Mouse (Mus musculus) left cerebral cortex, postnatal 25 days (tissue): ENCODE results near the gene 4921504E06Rik. TPM values are rescaled to one million over a fixed set of nuclear protein-coding genes. Genes with fewer than 3 reads are reported as not detected.

Source experiments
- DNase-seq, 2 experiments: peaks; one replicate each; pipeline ENCODE4 v3.0.0; 2022; ENCODE audit warnings: low spot score in 2 of 2, mixed read lengths in 1 of 2
- intact Hi-C: fragments of 180-260 bp; cut with DNase I; formaldehyde crosslinking; loops from one replicate; pipeline ENCODE4 v1.15.1; 2025
- total RNA-seq, 2 experiments: library from RNA; stranded (reverse); gene quantifications; 2 replicates each; pipeline ENCODE4 v1.2.3; 2021

The 4921504E06Rik gene
- total RNA-seq, 2 experiments from 2014 or later: not detected

GRCm38 (mm10) chr2:19519768-19520167 is 33.9 kb downstream of the 4921504E06Rik start:
- intact Hi-C loops: loop anchor here (1.0 to 5.0 kb wide), 2 partner anchors 104 to 383 kb away; no protein-coding TSS in a partner anchor
- peak; percentile 76 to 79 for DNase-seq

GRCm38 (mm10) chr2:19517952-19518351 is 35.8 kb downstream of the 4921504E06Rik start:
- intact Hi-C loops: no loop called here
- no peak for DNase-seq

- intact Hi-C loops: no loop called here
- no peak for DNase-seq
Measured at GRCm38 (mm10) chr2:19512381-19512780, 41.3 kb downstream of the 4921504E06Rik start.

GRCm38 (mm10) chr2:19511032-19511431 is 42.7 kb downstream of the 4921504E06Rik start:
- DNase-seq: no peak
- intact Hi-C loops: no loop called here

GRCm38 (mm10) chr2:19505744-19506143 is 48.0 kb downstream of the 4921504E06Rik start:
- no peak for DNase-seq
- intact Hi-C loops: no loop called here

DNA sequence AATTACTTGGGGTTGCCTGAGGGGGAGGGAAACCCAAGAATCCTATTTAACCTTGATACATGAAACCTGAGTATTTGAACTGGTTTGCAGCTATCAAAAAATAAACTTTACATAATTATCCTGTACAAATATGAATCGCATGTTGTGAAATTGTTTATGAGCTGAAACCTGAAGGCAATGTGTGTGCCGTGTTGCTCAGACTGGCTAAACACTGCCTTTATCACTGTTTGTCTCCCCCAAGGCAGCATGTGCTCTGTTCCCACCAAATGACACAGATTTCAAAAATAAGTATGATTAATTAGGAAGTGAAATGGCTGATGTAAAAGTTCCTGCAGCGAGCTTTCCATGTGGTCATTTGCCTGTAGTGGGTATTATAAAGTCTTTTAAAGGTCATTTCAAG is 63.5 kb downstream of the 4921504E06Rik start:
- no peak for DNase-seq
- intact Hi-C loops: no loop called here

DNA sequence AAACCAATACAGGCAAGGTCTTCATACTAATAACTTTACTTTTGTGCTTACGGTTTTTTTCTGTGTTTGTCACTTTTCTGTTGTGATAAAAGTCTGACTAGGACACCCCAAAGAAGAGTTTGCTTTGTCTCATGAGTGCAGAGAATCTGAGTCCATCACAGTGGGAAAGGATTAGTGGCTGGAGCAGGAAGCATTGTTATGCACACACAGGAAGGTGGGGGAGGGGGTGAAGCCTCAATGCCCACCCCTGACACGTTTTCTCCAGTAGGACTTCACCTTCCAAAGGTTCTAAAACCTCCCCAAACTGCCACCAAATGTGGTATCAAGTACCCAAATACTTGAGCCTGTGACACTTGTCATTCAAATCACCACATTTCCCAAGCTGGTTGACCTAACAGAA is 91.8 kb downstream of the 4921504E06Rik start:
- intact Hi-C loops: no loop called here
- no peak for DNase-seq

- no peak for DNase-seq
- intact Hi-C loops: no loop called here
Measured at GRCm38 (mm10) chr2:19458785-19459184, 94.9 kb downstream of the 4921504E06Rik start.

DNA sequence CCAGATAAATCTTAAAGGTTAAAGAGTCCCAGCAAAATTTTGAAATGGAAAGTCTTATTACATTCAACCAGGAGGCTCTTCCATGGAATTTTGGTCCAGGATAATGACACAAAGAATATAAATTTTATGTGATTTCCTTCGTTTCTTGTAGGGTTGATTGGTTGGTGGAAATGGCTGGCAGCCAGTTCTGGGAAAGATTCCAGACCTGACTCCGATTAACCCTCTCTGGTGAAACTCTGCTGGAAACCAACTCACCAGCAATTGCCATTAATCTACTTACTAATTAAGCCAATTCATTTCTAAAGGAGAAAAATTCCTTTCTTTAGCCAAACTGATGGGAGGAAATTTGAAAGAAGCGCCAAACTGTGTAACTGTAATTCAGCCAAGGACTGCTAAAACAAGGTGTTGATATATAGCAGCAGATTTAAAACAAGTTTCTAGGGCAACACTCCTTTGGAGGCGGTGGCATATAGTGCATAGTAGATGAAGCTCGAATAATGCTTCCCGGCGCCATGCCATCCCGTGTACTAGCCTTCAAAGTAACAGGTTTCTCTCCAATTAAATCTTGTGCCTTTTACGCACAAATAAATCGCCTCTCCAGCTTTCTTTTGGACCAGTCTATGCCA is 97.7 kb downstream of the 4921504E06Rik start:
- DNase-seq: no peak
- intact Hi-C loops: no loop called here

- intact Hi-C loops: no loop called here
- DNase-seq: no peak
Measured at GRCm38 (mm10) chr2:19455228-19455627, 98.5 kb downstream of the 4921504E06Rik start.

DNA sequence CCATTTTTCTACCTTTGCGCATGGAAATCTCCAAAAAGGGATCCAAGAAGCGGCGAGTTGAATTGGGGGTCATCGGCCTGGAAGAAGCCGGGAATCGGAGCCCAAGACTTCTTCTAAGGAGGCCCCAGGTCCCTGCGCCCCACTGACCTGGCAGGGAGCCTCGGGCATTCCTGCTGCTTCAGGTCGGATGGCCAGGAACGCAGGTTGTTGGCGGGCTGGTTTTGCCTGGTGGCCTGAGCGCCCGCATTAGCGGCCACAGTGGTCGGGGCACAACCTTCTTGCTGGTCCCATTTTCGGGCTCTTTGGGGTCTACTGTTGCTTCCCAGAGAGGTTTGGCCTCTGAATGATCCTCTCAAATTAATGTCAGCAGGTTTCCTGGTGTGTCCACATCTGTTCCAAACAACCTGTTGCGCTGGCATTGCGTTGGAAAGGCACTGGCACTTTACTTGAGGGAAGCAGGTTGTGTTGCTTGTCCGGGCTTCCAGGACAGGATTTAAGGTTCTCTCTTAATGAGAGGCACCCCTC is 101.1 kb downstream of the 4921504E06Rik start:
- no peak for DNase-seq
- intact Hi-C loops: no loop called here

DNA sequence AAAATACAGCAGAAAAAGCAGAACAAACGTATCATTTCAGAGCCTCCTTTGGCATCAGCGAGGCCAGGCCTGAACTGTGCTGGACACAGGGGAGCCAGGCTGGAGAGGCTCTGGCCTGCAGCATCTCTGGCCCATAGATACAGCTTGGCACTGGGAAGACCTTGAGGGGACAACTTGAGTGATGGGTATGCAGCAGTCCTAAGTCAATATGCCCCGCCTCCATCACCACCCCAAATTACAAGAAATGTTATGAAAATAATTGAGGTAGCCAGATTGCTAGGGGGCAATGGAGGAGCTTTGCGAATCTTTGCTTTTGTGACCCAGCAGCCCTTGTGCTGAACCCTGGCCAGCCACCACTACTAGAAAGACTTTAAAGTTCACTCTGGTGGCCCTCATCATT is 104.4 kb downstream of the 4921504E06Rik start:
- intact Hi-C loops: no loop called here

GRCm38 (mm10) chr2:19448042-19448700 is 105.5 kb downstream of the 4921504E06Rik start:
- intact Hi-C loops: no loop called here
- no peak for DNase-seq

More for the DNA sequence above, 104.4 kb downstream of the 4921504E06Rik start:
- no peak for DNase-seq

DNA sequence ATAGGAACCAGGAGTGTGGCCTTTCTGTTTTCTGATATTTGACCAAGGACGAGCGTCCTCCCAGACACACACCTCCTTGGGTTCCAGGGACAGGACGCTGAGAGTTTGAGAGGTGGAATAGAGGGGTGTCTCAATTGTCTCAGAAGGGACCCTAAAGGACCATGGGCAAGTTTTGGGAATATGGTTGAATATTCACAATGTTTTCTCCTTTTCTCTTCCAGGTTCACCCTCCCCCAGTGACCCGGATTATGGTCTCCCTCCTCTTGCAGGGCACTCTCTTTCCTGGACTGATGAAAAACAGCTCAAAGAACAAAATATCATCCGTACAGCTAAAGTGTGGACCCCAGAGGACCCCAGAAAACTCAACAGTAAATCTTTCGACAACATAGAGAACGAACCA is 107.0 kb downstream of the 4921504E06Rik start:
- DNase-seq: no peak
- intact Hi-C loops: no loop called here

DNA sequence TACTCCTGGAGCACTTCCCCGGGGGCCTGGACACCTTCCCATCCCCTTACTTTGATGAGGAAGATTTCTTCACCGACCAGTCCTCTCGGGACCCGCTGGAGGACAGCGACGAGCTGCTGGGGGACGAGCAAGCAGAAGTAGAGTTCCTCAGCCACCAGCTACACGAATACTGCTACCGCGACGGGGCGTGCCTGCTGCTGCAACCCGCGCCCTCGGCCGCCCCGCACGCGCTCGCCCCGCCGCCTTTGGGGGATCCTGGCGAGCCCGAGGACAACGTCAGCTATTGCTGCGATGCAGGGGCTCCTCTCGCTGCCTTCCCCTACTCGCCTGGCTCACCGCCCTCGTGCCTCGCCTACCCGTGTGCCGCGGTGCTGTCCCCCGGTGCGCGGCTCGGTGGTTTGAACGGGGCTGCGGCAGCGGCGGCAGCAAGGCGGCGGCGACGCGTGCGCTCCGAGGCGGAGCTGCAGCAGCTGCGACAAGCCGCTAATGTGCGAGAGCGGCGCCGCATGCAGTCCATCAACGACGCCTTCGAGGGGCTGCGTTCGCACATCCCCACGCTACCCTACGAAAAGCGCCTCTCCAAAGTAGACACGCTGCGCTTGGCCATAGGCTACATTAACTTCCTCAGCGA is 107.7 kb downstream of the 4921504E06Rik start:
- intact Hi-C loops: no loop called here
- DNase-seq: no peak

GRCm38 (mm10) chr2:19444931-19445831 is 108.5 kb downstream of the 4921504E06Rik start, which contains the start of gene Ptf1a:
Ptf1a (plus strand) TSS chr2:19445663.
- intact Hi-C loops: no loop called here
- DNase-seq: no peak

GRCm38 (mm10) chr2:19444346-19444745 is 109.4 kb downstream of the 4921504E06Rik start:
- intact Hi-C loops: no loop called here

GRCm38 (mm10) chr2:19431614-19432323 is 121.9 kb downstream of the 4921504E06Rik start:
- intact Hi-C loops: no loop called here
- DNase-seq: no peak

More at GRCm38 (mm10) chr2:19444346-19444745, 109.4 kb downstream of the 4921504E06Rik start:
- no peak for DNase-seq

DNA sequence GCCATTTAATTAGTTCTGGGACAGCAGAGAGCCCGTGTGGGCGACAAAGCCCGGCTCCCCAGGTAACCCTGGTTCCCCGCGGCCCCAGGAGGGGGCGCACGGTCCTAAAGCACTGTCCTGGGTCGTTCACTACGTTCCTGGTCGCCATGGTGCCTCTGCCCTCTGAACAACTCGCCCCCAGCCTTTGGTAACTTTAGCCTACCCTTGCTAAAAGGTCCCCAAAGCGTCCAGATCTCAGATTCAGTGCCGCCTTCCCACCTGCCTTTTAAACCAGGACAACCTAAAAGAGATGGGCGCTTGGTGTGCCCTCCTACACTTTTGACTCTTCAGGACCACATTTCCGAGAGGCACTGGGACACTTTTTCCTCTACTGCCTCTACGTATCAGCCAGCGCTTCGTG is 122.5 kb downstream of the 4921504E06Rik start:
- intact Hi-C loops: no loop called here
- no peak for DNase-seq
